Mouse (Mus musculus) cortical plate, adult 2 months (tissue): ENCODE data around the gene Il10rb.

ENCODE experiments used
- CTCF ChIP-seq: fragments of 200-500 bp; IDR thresholded peaks from 2 replicates; pipeline ENCODE4 v1.5.1; 2011; ENCODE audit warnings: mild to moderate bottlenecking, control low read depth, low read length; ENCODE audit not compliant: insufficient read depth; ENCODE audit errors: extremely low read depth
- POLR2A ChIP-seq: fragments of 200-500 bp; IDR thresholded peaks from 2 replicates; pipeline ENCODE4 v1.6.1; 2011; ENCODE audit warnings: mild to moderate bottlenecking, low read length, control low read depth; ENCODE audit not compliant: insufficient read depth; ENCODE audit errors: extremely low read depth

- no peak for TF ChIP-seq POLR2A
- no peak for TF ChIP-seq CTCF
Observed at GRCm38 (mm10) chr16:91427461-91427860, 21.5 kb downstream of the Il10rb start.
